Mouse (Mus musculus) bone marrow macrophage, adult 2 months (primary cell): ENCODE measurements around the gene Traf3ip1.

Experiments
- CTCF ChIP-seq: IDR thresholded peaks from 2 replicates; pipeline ENCODE4 v1.5.1; 2012; ENCODE audit warnings: low read depth, mild to moderate bottlenecking, low read length, moderate library complexity
- POLR2A ChIP-seq: IDR thresholded peaks from 2 replicates; pipeline ENCODE4 v1.6.1; 2012; ENCODE audit warnings: mild to moderate bottlenecking, low read depth, low read length, borderline replicate concordance

DNA sequence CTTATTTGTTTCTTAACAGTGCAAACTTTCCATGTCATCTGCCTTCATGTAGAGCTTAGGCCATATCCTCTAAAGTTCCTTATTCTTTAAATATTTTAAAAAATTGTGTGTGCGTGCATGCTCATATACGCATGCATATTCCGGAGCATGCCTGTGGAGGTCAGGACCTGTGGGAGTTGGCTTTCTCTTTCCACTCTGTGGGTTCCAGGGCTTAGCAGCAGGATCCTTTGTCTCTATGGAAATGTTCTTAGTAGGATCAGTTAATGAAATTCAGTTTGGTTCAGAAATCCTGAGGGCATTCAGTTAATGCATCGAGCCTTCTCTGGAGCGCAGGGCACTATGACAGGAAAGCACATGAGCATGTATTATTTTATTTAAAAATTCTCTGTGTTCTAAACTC is 53.1 kb downstream of the Traf3ip1 start:
- TF ChIP-seq POLR2A: no peak
- TF ChIP-seq CTCF: no peak
